33 mouse cellular contexts compared by ENCODE assay signal in genomic region chr13:96433041-96433440, GRCm38 (mm10). TPM values are rescaled to one million over a fixed set of nuclear protein-coding genes. Genes with fewer than 3 reads are reported as not detected.
DNase-seq lines count a peak whose midpoint lies in the region; ATAC-seq and TF ChIP-seq lines count a peak whose summit lies in the region.
"Had no signal": no experiment of that assay in that cellular context is flagged by ENCODE, and none has a peak within 500 bp of the region (broad histone marks: within the 10 kb centered on the region; RNA-seq: fewer than 3 reads in every experiment).

No protein-coding gene starts in this region.

- H3K9me3 ChIP-seq in kidney, embryonic 15.5 days (replicated peaks) = no peaks in the 10 kb centered on the region
- no peaks in the 10 kb centered on the region for H3K9me3 ChIP-seq in lung, postnatal 0 days (ENCODE audit: low read length)
- no peaks in the 10 kb centered on the region for H3K9me3 ChIP-seq in intestine, embryonic 16.5 days (ENCODE audit: control insufficient read depth, low read length)
- H3K9me3 ChIP-seq: forebrain, embryonic 15.5 days; heart, embryonic 15.5 days; hindbrain, embryonic 15.5 days; midbrain, embryonic 13.5 days had no signal

- intact Hi-C loops in gastrocnemius, postnatal 14 days (cut with DNase I; ENCODE audit: low total_unique reads) = loop anchor here (2.0 kb wide), 1 partner anchor 160 kb away; no protein-coding TSS in a partner anchor

- TF ChIP-seq CTCF in lung, postnatal 0 days (IDR thresholded peaks at IDR 0.05) = no peak

- no peak for DNase-seq in kidney, adult 11 months
- peak; percentile 8 for DNase-seq in lung, postnatal 0 days (ENCODE audit: low spot score)
- no peak for DNase-seq in lung, postnatal 36 days
- peak; percentile 10 for DNase-seq in yolk sac, embryonic 10.5 days (ENCODE audit: low spot score)
- no peak for DNase-seq in gastrocnemius, postnatal 14 days
- no peak for DNase-seq in urinary bladder, postnatal 25 days (ENCODE audit: low spot score)
- DNase-seq: adrenal gland, adult 8-10 months; cerebellum, adult 11-12 months; cerebellum, postnatal 14 days; embryo, embryonic 11 days; gastrocnemius, postnatal 10 days; layer of hippocampus, adult 9-11 months; right cerebral cortex, postnatal 14 days; thymus, adult 18-20 months had no signal

- no peak overlapping the region for H3K4me3 ChIP-seq in kidney, embryonic 15.5 days (replicated peaks)
- H3K4me3 ChIP-seq in lung, postnatal 0 days (ENCODE audit: low read depth, low read length) = no peak overlapping the region
- H3K4me3 ChIP-seq in intestine, embryonic 16.5 days (ENCODE audit: low read length) = no peak overlapping the region
- H3K4me3 ChIP-seq: forebrain, embryonic 15.5 days; heart, embryonic 15.5 days; hindbrain, embryonic 15.5 days; megakaryocyte, embryonic 14.5 days; midbrain, embryonic 13.5 days had no signal

- H3K27me3 ChIP-seq in kidney, embryonic 15.5 days = no peaks in the 10 kb centered on the region
- no peaks in the 10 kb centered on the region for H3K27me3 ChIP-seq in lung, postnatal 0 days (replicated peaks; ENCODE audit: insufficient read depth, low read length)
- H3K27me3 ChIP-seq in intestine, embryonic 16.5 days (replicated peaks; ENCODE audit: control insufficient read depth, insufficient read depth, low read length) = no peaks in the 10 kb centered on the region
- H3K27me3 ChIP-seq: forebrain, embryonic 15.5 days; heart, embryonic 15.5 days; hindbrain, embryonic 15.5 days; megakaryocyte, embryonic 14.5 days; midbrain, embryonic 13.5 days had no signal

- 74% methylated on average over 6 of the region's 6 CpGs for WGBS in kidney, embryonic 15.5 days
- 65% methylated on average over 6 of the region's 6 CpGs for WGBS in lung, postnatal 0 days
- 79% methylated on average over 6 of the region's 6 CpGs for WGBS in intestine, embryonic 16.5 days

- no peak for TF ChIP-seq EP300 in lung, postnatal 0 days (IDR thresholded peaks at IDR 0.05)

- no peaks in the 10 kb centered on the region for H3K36me3 ChIP-seq in kidney, embryonic 15.5 days
- H3K36me3 ChIP-seq in lung, postnatal 0 days (ENCODE audit: insufficient read depth, low read length) = no peaks in the 10 kb centered on the region
- no peaks in the 10 kb centered on the region for H3K36me3 ChIP-seq in intestine, embryonic 16.5 days (ENCODE audit: control insufficient read depth, insufficient read depth, low read length)
- H3K36me3 ChIP-seq: forebrain, embryonic 15.5 days; heart, embryonic 15.5 days; hindbrain, embryonic 15.5 days; midbrain, embryonic 13.5 days had no signal

- no peak overlapping the region for H3K4me2 ChIP-seq in kidney, embryonic 15.5 days
- no peak overlapping the region for H3K4me2 ChIP-seq in lung, postnatal 0 days (replicated peaks; ENCODE audit: low read depth, low read length)
- H3K4me2 ChIP-seq in intestine, embryonic 16.5 days (ENCODE audit: low read depth, low read length) = no peak overlapping the region
- H3K4me2 ChIP-seq: forebrain, embryonic 15.5 days; hindbrain, embryonic 15.5 days; midbrain, embryonic 13.5 days had no signal

- no peak for ATAC-seq in kidney, embryonic 15.5 days (replicated peaks; ENCODE audit: low FRiP score)
- ATAC-seq in lung, postnatal 0 days = no peak
- ATAC-seq in intestine, embryonic 16.5 days = no peak
- ATAC-seq: forebrain, embryonic 15.5 days; midbrain, embryonic 13.5 days had no signal

- no peak overlapping the region for H3K9ac ChIP-seq in kidney, embryonic 15.5 days
- no peak overlapping the region for H3K9ac ChIP-seq in lung, postnatal 0 days (replicated peaks; ENCODE audit: low read depth)
- no peak overlapping the region for H3K9ac ChIP-seq in intestine, embryonic 16.5 days (ENCODE audit: low read depth, low read length)
- H3K9ac ChIP-seq: forebrain, embryonic 15.5 days; heart, embryonic 15.5 days; hindbrain, embryonic 15.5 days; liver, embryonic 14.5 days; midbrain, embryonic 13.5 days had no signal

- H3K27ac ChIP-seq in kidney, embryonic 15.5 days = peak overlapping the region; percentile 78; the same call in 1 of the 2 replicates
- peak overlapping the region; percentile 81 for H3K27ac ChIP-seq in lung, postnatal 0 days (ENCODE audit: low read length)
- peak overlapping the region; percentile 65 for H3K27ac ChIP-seq in intestine, embryonic 16.5 days (ENCODE audit: low read length)
- H3K27ac ChIP-seq: forebrain, embryonic 15.5 days; hindbrain, embryonic 15.5 days; liver, embryonic 14.5 days; midbrain, embryonic 13.5 days had no signal

- H3K4me1 ChIP-seq in kidney, embryonic 15.5 days = peaks cover 44% of the 10 kb centered on the region
- H3K4me1 ChIP-seq in lung, postnatal 0 days (ENCODE audit: insufficient read depth, low read depth, low read length) = peaks cover 21% of the 10 kb centered on the region; the same call in 1 of the 2 replicates
- peaks cover 26% of the 10 kb centered on the region for H3K4me1 ChIP-seq in intestine, embryonic 16.5 days (ENCODE audit: control insufficient read depth, insufficient read depth, low read length)
- H3K4me1 ChIP-seq: forebrain, embryonic 15.5 days; hindbrain, embryonic 15.5 days; midbrain, embryonic 13.5 days had no signal

RNA-seq across cellular contexts. Expression of gene Ankdd1b, which starts 38.0 kb away (rescaled TPM):
- polyA plus RNA-seq in kidney, embryonic 15.5 days (2015; fragmentation: Nextera tagmentation; extraction: Ambion mirVana) = 0.17 and 0.22 TPM in 2 replicates
- 0.19 and 0.24 TPM in 2 replicates for polyA plus RNA-seq in lung, postnatal 0 days (2015; fragmentation: Nextera tagmentation; extraction: Ambion mirVana)
- polyA plus RNA-seq in intestine, embryonic 16.5 days (2015; fragmentation: Nextera tagmentation; extraction: Ambion mirVana) = 0.10 and 0.26 TPM in 2 replicates
- total RNA-seq in gastrocnemius, postnatal 14 days (2021) = under 1 TPM; 0.22 to 0.45 TPM
- total RNA-seq: monocyte, adult 5-6 weeks had no signal
- polyA plus RNA-seq: activated CD4-positive, CD25-positive, alpha-beta regulatory T cell, adult 4 months; forebrain, embryonic 15.5 days; hindbrain, embryonic 15.5 days; midbrain, embryonic 13.5 days; neural tube, embryonic 11.5 days; spleen, adult 2 months had no signal

RNA-seq across cellular contexts. Expression of gene Poc5, which starts 44.9 kb away (rescaled TPM):
- 11.9 and 12.5 TPM in 2 replicates for polyA plus RNA-seq in kidney, embryonic 15.5 days (2015; fragmentation: Nextera tagmentation; extraction: Ambion mirVana)
- 9.2 and 13.4 TPM in 2 replicates for polyA plus RNA-seq in lung, postnatal 0 days (2015; fragmentation: Nextera tagmentation; extraction: Ambion mirVana)
- polyA plus RNA-seq in intestine, embryonic 16.5 days (2015; fragmentation: Nextera tagmentation; extraction: Ambion mirVana) = 8.9 and 10.7 TPM in 2 replicates
- total RNA-seq in gastrocnemius, postnatal 14 days (2021) = 1 to 10 TPM; 6.7 to 7.9 TPM

RNA-seq across cellular contexts. Expression of gene Gm17622, which starts 57.5 kb away (rescaled TPM):
- not detected in 2 replicates for polyA plus RNA-seq in kidney, embryonic 15.5 days (2015; fragmentation: Nextera tagmentation; extraction: Ambion mirVana)
- polyA plus RNA-seq in lung, postnatal 0 days (2015; fragmentation: Nextera tagmentation; extraction: Ambion mirVana) = not detected in 2 replicates
- polyA plus RNA-seq in intestine, embryonic 16.5 days (2015; fragmentation: Nextera tagmentation; extraction: Ambion mirVana) = not detected in 2 replicates
- total RNA-seq in gastrocnemius, postnatal 14 days (2021) = not detected
- total RNA-seq: adrenal gland, adult 8-10 months; gastrocnemius, postnatal 10 days; hematopoietic stem cell, adult 5-6 weeks; left cerebral cortex, adult 18-20 months; left cerebral cortex, postnatal 36 days; monocyte, adult 5-6 weeks had no signal
- polyA plus RNA-seq: activated CD4-positive, CD25-positive, alpha-beta regulatory T cell, adult 4 months; embryonic facial prominence, embryonic 14.5 days; forebrain, embryonic 15.5 days; heart, embryonic 15.5 days; hindbrain, embryonic 15.5 days; large intestine, adult 2 months; limb, embryonic 14.5 days; liver, embryonic 14.5 days; midbrain, embryonic 13.5 days; neural tube, embryonic 11.5 days; spleen, adult 2 months; stomach, embryonic 14.5 days had no signal

Comparison
In these comparisons a context has a peak if more than half of its experiments do, and no peak if none do; other contexts are left out.
1. DNase-seq: peak in lung, postnatal 0 days (single experiment) and yolk sac, embryonic 10.5 days (single experiment); none in kidney, adult 11 months (single experiment), lung, postnatal 36 days (single experiment), gastrocnemius, postnatal 14 days (single experiment) and urinary bladder, postnatal 25 days (single experiment).
2. Peak in every context shown above with its lines, with median percentiles within 50 percentile points of each other: H3K27ac ChIP-seq.